Mouse (Mus musculus) cortical plate, adult 2 months (tissue): ENCODE measurements at regions not wholly inside any gene's neighbourhood (a gene's known extent, or its start where the extent isn't known, plus 50 kb on each side); places are given as distances from the start of the nearest gene placed in this dataset.

ENCODE experiments used
- H3K27ac ChIP-seq: fragments of 200-500 bp; 2 replicates; pipeline ENCODE4 v1.5.1; 2012; ENCODE audit warnings: low read length, control low read depth, inconsistent platforms; ENCODE audit not compliant: insufficient read depth
- H3K4me1 ChIP-seq: fragments of 200-500 bp; 2 replicates; pipeline ENCODE4 v1.6.1; 2011; ENCODE audit warnings: low read length; ENCODE audit not compliant: control insufficient read depth, insufficient read depth
- H3K4me3 ChIP-seq: fragments of 200-500 bp; 2 replicates; pipeline ENCODE4 v1.5.1; 2011; ENCODE audit warnings: mild to moderate bottlenecking, low read length, control low read depth; ENCODE audit not compliant: insufficient read depth
- CTCF ChIP-seq: fragments of 200-500 bp; IDR thresholded peaks from 2 replicates; pipeline ENCODE4 v1.5.1; 2011; ENCODE audit warnings: mild to moderate bottlenecking, control low read depth, low read length; ENCODE audit not compliant: insufficient read depth; ENCODE audit errors: extremely low read depth
- POLR2A ChIP-seq: fragments of 200-500 bp; IDR thresholded peaks from 2 replicates; pipeline ENCODE4 v1.6.1; 2011; ENCODE audit warnings: mild to moderate bottlenecking, low read length, control low read depth; ENCODE audit not compliant: insufficient read depth; ENCODE audit errors: extremely low read depth

GRCm38 (mm10) chr4:106127199-106127598, 188.8 kb upstream of the Usp24 start:
- Histone ChIP-seq H3K4me1 (no peaks in the 10 kb centered on the region), H3K4me3 (no peak overlapping the region), H3K27ac (no peak overlapping the region)
- TF ChIP-seq CTCF (no peak), POLR2A (no peak)

DNA sequence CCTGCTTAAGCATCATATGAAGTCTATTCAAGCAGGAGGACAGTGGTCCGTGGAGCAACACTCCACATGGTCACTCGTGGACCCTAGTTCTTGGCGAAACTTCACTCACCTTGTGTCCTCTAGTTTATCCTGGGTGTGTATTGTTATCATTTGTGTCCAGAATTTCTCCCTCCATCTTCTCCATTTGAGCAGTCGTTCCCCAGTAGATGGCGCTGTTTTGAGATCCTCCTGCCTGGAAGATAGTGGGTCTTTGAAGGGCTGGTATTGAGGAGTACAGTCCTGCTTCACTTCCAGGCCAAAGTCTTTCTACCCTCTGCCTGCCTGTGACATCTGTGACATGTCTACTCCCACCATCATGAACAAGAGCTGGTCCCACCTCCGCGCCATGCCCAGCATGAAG, 188.4 kb upstream of the Usp24 start:
- no peak overlapping the region for H3K27ac ChIP-seq
- no peak overlapping the region for H3K4me3 ChIP-seq
- no peaks in the 10 kb centered on the region for H3K4me1 ChIP-seq
- TF ChIP-seq POLR2A (no peak), CTCF (peak; percentile 42)

DNA sequence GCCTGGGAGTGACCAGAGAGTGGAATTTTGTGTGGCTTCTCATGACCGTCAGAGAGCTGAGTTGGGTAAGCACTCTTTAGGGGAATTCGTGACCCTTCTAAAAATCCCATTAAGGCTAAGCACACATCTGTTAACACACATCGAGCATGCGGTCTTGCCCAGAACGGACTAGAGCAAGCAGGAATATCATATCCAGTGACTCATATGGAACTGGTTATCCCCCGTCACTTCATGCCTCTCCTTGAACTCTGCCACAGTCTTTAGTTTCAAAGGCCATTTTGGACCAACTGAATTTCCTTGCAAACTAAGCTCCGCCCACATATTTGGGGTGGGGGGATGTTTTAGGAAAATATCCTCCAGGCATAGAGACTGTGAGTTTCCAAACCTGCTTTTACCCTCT, 186.7 kb upstream of the Usp24 start:
- Histone ChIP-seq H3K27ac (no peak overlapping the region), H3K4me1 (no peaks in the 10 kb centered on the region), H3K4me3 (no peak overlapping the region)
- TF ChIP-seq CTCF (no peak), POLR2A (no peak)

DNA sequence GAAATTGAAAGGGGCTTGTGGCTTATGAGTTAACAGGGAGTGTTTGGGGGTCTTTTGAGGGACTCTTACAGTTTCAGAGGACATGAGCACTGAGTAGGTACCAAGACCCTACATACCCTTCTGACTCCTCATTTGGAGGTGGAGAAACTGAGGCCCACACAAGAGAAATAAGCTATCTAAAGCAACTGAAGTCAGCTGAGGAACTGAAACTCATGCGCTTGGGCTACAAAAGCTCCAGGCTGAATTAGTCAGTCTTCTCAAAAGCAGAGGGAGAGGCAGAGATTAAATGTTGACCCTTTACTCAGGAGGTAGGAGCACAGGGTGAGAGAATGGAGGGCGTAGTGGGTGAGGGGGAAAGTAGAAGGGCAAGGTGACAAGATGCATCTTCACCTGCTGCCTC, 186.2 kb upstream of the Usp24 start:
- H3K4me3 ChIP-seq = no peak overlapping the region
- no peak overlapping the region for H3K27ac ChIP-seq
- H3K4me1 ChIP-seq = no peaks in the 10 kb centered on the region
- no peak for TF ChIP-seq CTCF
- TF ChIP-seq POLR2A = no peak

DNA sequence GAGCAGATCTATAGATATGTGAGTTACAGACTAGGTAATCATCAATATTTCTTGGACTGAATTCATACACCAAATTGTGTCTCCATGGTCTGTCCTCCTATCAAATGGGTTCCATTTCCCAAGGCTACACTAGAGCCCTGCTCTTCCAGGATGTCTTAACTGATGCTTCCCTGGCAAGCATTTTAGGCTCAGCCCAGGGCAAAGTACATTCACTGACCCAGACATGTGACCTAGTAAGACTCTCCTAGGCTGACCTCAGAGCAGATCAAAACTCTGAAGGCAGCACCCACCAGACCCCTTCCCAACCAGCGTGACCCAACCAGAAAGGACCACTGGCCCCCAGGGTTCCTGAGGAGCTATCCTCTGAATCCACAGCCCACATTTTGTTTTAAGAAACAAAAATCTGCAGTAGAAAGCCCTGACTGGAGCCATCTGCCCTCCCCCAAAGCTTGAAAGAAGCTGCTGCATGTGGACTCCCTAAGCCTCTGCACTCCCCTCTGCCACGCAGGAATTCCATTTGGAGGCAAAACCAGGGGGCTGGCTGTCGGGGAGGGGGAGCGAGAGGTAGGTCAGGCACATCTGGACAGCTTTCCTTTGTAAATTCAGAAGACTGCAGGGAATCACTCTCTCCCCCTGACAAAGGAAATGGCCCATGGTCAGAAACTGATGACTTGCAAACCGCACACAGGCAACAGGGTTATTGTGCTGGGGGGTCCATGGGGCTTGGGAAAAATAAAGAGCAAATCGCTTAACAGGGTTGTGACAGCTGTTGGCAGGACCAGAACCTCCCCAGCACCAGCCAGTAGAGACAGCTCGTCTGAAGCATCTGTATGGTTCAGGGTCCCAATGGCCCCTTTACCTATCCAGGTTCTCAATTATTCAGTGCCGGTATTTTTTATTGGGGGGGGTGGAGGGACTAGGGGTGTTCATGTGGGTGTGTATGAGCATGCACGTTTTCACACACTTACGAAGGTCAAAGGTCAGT, 182.0 kb upstream of the Usp24 start:
- no peak for TF ChIP-seq POLR2A
- TF ChIP-seq CTCF = no peak
- H3K4me1 ChIP-seq = no peaks in the 10 kb centered on the region
- no peak overlapping the region for H3K27ac ChIP-seq
- H3K4me3 ChIP-seq = no peak overlapping the region

DNA sequence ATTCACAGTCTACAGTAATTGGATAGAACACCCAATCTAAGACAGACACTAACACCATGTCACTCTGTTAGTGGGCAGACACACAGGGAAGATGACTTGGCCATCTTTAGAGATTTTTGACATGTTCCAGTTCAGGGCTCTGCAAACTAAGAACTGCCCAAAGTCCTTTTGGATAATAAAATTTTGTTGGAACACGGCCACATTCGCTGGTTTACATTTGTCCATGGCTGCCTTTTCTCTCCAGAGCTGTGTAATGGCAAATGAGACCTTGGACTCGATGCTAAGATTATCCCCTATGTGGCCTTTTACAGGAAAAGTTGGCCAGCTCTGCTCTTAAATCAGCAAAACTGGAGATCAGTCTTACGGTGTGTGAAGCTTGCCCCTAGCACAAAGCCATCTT, 173.3 kb upstream of the Usp24 start:
- no peak overlapping the region for H3K4me3 ChIP-seq
- no peak for TF ChIP-seq POLR2A
- TF ChIP-seq CTCF = no peak
- H3K27ac ChIP-seq = no peak overlapping the region
- H3K4me1 ChIP-seq = no peaks in the 10 kb centered on the region

DNA sequence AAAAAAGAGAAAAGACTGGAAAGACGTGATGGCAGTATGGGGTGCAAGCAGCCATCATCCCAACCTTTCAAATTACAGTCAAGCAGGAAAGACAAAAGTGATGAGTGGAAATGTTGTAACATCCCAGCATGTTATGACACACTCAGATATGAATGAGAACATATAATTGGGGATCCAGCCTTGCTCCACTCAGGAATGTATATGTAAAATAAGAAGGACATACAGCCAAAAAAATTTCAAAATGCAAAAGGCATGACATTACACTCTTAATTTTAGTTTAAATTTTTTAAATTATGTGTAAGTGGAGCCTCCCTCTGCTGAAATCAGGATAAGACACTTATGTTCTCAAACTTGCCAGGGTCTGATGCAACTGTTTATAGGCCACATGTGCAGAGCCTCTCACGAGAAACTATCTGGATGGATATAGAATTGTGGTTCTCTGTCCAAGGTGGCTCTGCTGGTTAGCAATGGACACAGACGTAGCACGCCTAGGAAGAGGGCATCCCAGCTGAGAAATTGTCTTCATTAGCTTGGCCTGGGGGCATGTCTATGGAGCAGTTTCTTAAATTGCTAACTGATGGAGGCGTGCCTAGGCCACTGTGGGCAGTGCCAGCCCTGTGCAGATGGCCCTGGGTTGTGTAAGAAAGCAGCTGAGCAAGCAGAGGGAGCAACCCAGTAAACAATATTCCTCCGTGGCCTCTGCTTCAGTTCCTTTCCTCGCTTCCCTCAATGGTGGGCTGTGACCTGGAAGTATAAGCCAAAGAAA, 171.5 kb upstream of the Usp24 start:
- H3K4me3 ChIP-seq = no peak overlapping the region
- no peak for TF ChIP-seq CTCF
- TF ChIP-seq POLR2A = no peak
- no peaks in the 10 kb centered on the region; the same call in 1 of the 2 replicates for H3K4me1 ChIP-seq
- no peak overlapping the region for H3K27ac ChIP-seq

DNA sequence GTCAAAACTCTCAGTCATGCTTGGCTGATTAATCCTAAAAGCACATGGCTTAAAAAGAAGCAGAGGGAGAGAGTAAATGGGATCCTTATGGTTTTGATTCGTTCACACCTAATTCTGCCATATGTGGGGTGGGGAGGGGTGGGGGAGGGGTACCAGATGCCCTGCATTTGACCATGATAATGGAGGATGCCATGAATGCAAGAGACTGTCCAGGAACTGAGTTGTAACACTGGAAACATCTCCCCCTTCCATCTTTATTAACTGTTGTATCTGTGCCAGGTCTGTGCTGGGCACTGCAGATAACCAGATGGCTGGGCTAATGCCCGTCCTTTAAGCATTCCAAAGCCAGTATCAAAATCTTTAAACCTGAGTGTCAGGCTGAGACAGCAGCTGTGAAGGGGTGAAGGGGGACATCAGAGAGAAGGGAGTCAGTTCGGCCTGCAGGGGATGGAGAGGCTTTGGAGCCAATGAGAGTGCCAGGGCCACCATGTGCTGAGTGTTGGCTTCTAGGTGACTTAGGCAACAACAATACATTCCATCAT, 169.0 kb upstream of the Usp24 start:
- H3K4me3 ChIP-seq = no peak overlapping the region
- no peak for TF ChIP-seq CTCF
- TF ChIP-seq POLR2A = no peak

GRCm38 (mm10) chr4:106148866-106149265, 167.1 kb upstream of the Usp24 start:
- TF ChIP-seq CTCF (no peak), POLR2A (no peak)
- Histone ChIP-seq H3K4me1 (no peaks in the 10 kb centered on the region; the same call in 1 of the 2 replicates), H3K4me3 (no peak overlapping the region), H3K27ac (no peak overlapping the region)

More for the DNA sequence above, 169.0 kb upstream of the Usp24 start:
- Histone ChIP-seq H3K4me1 (no peaks in the 10 kb centered on the region; the same call in 1 of the 2 replicates), H3K27ac (no peak overlapping the region)
